Mouse (Mus musculus) forebrain, embryonic 12.5 days (tissue): Measurements from ENCODE around the gene Icam5. TPM values are rescaled to one million over a fixed set of nuclear protein-coding genes. Genes with fewer than 3 reads are reported as not detected.
"Not testable (repeated sequence)": the region's sequence is repeated elsewhere in the genome, so short reads cannot be mapped to it uniquely, and the experiment has no call there.

Experiments used
- ATAC-seq: fragments of 200-750 bp; cut with Nextera tagmentation; 2 replicates; pipeline ENCODE4 v1.8.0; 2017; ENCODE audit warnings: moderate TSS enrichment; ENCODE audit not compliant: low FRiP score
- H3K27ac ChIP-seq: fragments of 300-500 bp; sonication (generic); 2 replicates; pipeline ENCODE4 v1.5.1; 2016; ENCODE audit warnings: mild to moderate bottlenecking
- H3K27me3 ChIP-seq: fragments of 300-500 bp; sonication (generic); 2 replicates; pipeline ENCODE4 v1.6.1; 2016; ENCODE audit warnings: mild to moderate bottlenecking
- H3K36me3 ChIP-seq: fragments of 300-500 bp; sonication (generic); replicated peaks from 2 replicates; pipeline ENCODE4 v1.6.1; 2016; ENCODE audit warnings: mild to moderate bottlenecking
- H3K4me1 ChIP-seq: fragments of 300-500 bp; sonication (generic); 2 replicates; pipeline ENCODE4 v1.6.1; 2016
- H3K4me2 ChIP-seq: fragments of 300-500 bp; sonication (generic); 2 replicates; pipeline ENCODE4 v1.6.1; 2016; ENCODE audit warnings: mild to moderate bottlenecking, moderate library complexity
- H3K4me3 ChIP-seq: fragments of 300-500 bp; sonication (generic); replicated peaks from 2 replicates; pipeline ENCODE4 v1.5.1; 2016; ENCODE audit warnings: mild to moderate bottlenecking
- H3K9ac ChIP-seq: fragments of 300-500 bp; sonication (generic); 2 replicates; pipeline ENCODE4 v1.6.1; 2016; ENCODE audit warnings: mild to moderate bottlenecking
- H3K9me3 ChIP-seq: fragments of 300-500 bp; sonication (generic); 2 replicates; pipeline ENCODE4 v1.6.1; 2016
- WGBS: fragments of 180-500 bp; shearing (Covaris S2); methylation state at CpG from one replicate; pipeline ENCODE4 v1.1.7; 2016; 5-methylcytosine and 5-hydroxymethylcytosine counted together
- polyA plus RNA-seq: library from polyadenylated mRNA; unstranded; fragments of >200 nt; fragmentation: Nextera tagmentation; extraction: Ambion mirVana; gene quantifications from 2 replicates; pipeline ENCODE4 v1.2.1, GENCODE M21; 2016

Icam5 gene
- polyA plus RNA-seq, 1 experiment from 2014 or later: 0.13 TPM

DNA sequence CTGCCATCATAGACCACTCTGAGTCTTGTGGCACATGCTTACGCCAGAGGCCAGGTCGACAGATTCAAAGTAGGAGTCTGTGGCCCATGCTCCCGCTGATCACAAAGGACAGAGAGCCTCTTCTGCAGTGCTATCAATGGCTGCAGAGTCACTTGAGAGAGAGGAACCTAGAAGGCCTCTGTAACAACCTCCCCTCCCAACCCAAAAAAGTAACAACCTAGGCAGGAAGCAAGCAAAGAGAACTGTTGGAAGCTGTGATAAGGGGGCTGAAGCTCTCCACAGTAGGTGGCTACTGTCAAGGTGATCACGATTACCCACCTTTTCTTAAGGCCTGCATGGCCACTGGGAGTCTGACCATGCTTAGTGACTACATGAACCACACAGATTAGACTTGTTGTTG, 11.7 kb downstream of the Icam5 start:
- Histone ChIP-seq H3K9me3 (no peaks in the 10 kb centered on the region; the same call in 1 of the 2 replicates), H3K4me1 (no peaks in the 10 kb centered on the region), H3K27ac (no peak overlapping the region), H3K27me3 (peaks cover 42% of the 10 kb centered on the region), H3K36me3 (no peaks in the 10 kb centered on the region), H3K4me2 (no peak overlapping the region), H3K4me3 (no peak overlapping the region), H3K9ac (no peak overlapping the region)
- no peak for ATAC-seq
- 90% methylated on average over 4 of the region's 4 CpGs for WGBS

- H3K27ac ChIP-seq, H3K9ac ChIP-seq, H3K36me3 ChIP-seq, H3K4me2 ChIP-seq, H3K4me1 ChIP-seq, H3K9me3 ChIP-seq, H3K4me3 ChIP-seq, ATAC-seq: not testable (repeated sequence)
- H3K27me3 ChIP-seq: peaks cover 30% of the 10 kb centered on the region
- 56% methylated on average over 1 of the region's 1 CpGs for WGBS
These were observed 12.9 kb downstream of the Icam5 start for GRCm38 (mm10) chr9:21044785-21045184.

DNA sequence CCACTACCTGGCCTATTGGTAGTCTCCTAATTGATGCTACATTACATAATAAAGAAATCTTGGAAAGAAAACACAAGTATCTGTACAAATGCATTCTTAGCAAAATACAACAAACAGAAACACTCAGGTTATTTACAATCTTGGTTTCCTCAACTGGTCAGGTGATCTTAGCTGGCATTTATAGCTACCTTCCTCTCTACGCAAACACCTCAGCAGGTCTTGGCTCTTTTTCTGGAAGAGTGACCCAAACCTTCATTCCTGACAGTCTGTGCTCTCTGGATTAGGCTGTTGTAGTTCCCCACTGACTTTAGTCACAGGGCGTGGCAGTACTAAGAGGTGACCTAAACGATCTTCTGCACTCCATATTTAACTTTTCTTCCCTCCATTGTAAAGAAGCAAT, 13.4 kb downstream of the Icam5 start:
- H3K4me1 ChIP-seq: no peaks in the 10 kb centered on the region
- H3K27ac ChIP-seq: no peak overlapping the region
- ATAC-seq: no peak
- WGBS: 89% methylated on average over 3 of the region's 3 CpGs
- no peaks in the 10 kb centered on the region for H3K36me3 ChIP-seq
- no peak overlapping the region for H3K4me3 ChIP-seq
- no peak overlapping the region for H3K4me2 ChIP-seq
- peaks cover 25% of the 10 kb centered on the region for H3K27me3 ChIP-seq
- no peaks in the 10 kb centered on the region for H3K9me3 ChIP-seq
- H3K9ac ChIP-seq: no peak overlapping the region

DNA sequence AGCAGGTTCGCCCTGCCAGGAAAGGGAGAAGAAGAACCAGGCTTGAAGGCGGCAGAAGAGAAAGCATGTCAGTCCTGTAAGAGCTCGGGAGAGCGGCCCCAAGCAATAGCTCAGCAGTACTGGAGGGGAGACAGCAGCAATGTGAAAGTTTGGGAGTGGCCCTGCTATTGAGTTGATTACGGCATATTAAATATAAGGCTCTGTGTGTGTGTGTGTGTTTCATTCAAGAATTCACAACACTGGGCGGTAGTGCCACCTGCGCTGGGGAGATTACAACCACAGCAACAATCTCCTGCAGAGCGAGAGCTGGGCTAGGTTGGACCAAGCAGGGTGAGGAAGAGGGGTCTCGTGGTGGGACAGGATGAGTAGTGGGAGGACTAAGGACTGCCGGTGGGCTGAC, 19.7 kb downstream of the Icam5 start:
- H3K27me3 ChIP-seq: peaks cover 15% of the 10 kb centered on the region
- no peak overlapping the region for H3K27ac ChIP-seq
- H3K36me3 ChIP-seq: no peaks in the 10 kb centered on the region
- H3K4me2 ChIP-seq: no peak overlapping the region
- H3K4me1 ChIP-seq: no peaks in the 10 kb centered on the region
- ATAC-seq: no peak
- H3K9me3 ChIP-seq: no peaks in the 10 kb centered on the region
- H3K9ac ChIP-seq: no peak overlapping the region
- H3K4me3 ChIP-seq: no peak overlapping the region
- 67% methylated on average over 10 of the region's 10 CpGs for WGBS

DNA sequence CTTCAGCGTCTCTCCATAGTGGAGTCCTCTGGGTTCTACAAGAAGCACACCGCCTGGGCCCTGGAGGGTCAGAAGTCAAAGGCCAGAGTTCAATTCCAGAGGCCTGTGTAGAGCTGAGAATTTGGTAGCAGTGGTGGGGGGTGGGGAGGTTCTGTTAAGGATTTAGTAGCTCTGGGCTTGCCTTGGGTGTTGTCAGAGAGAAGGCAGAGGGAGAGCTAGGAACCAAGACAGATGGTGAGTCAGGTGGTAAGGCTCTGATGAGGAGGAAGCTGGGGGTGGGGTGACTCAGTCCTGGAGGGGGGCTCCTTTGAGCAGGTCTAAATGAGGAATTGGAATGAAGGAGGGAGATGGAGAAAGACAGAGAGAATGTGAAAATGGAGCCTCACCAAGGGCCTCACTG, 31.1 kb downstream of the Icam5 start:
- no peak overlapping the region for H3K4me2 ChIP-seq
- no peak overlapping the region for H3K4me3 ChIP-seq
- no peak overlapping the region for H3K9ac ChIP-seq
- no peak for ATAC-seq
- no peaks in the 10 kb centered on the region for H3K4me1 ChIP-seq
- no peaks in the 10 kb centered on the region for H3K27me3 ChIP-seq
- WGBS: 81% methylated on average over 2 of the region's 2 CpGs
- H3K27ac ChIP-seq: no peak overlapping the region
- H3K36me3 ChIP-seq: peaks cover 44% of the 10 kb centered on the region
- no peaks in the 10 kb centered on the region for H3K9me3 ChIP-seq

- Histone ChIP-seq H3K9ac (no peak within 1 kb of the TSS), H3K36me3 (peaks cover 50% of the 10 kb centered on the region), H3K27me3 (no peaks in the 10 kb centered on the region), H3K4me2 (no peak within 1 kb of the TSS), H3K27ac (no peak within 1 kb of the TSS), H3K9me3 (no peaks in the 10 kb centered on the region), H3K4me1 (peaks cover 4% of the 10 kb centered on the region), H3K4me3 (no peak within 1 kb of the TSS)
- no peak for ATAC-seq
- WGBS: 87% methylated on average over 26 of the region's 27 CpGs
These were observed 35.3 kb downstream of the Icam5 start, which contains the start of gene Zglp1 for GRCm38 (mm10) chr9:21067006-21067684. Gene Zglp1 (minus strand): TSS chr9:21067093.

GRCm38 (mm10) chr9:21072641-21073040, 40.8 kb downstream of the Icam5 start:
- Histone ChIP-seq H3K4me1 (peaks cover 14% of the 10 kb centered on the region), H3K27me3 (no peaks in the 10 kb centered on the region), H3K36me3 (peaks cover 50% of the 10 kb centered on the region), H3K27ac (no peak overlapping the region), H3K4me2 (peak overlapping the region; percentile 81), H3K4me3 (peak overlapping the region; percentile 72), H3K9ac (peak overlapping the region; percentile 70), H3K9me3 (no peaks in the 10 kb centered on the region)
- WGBS: 17% methylated on average over 4 of the region's 4 CpGs
- ATAC-seq: peak; percentile 31

DNA sequence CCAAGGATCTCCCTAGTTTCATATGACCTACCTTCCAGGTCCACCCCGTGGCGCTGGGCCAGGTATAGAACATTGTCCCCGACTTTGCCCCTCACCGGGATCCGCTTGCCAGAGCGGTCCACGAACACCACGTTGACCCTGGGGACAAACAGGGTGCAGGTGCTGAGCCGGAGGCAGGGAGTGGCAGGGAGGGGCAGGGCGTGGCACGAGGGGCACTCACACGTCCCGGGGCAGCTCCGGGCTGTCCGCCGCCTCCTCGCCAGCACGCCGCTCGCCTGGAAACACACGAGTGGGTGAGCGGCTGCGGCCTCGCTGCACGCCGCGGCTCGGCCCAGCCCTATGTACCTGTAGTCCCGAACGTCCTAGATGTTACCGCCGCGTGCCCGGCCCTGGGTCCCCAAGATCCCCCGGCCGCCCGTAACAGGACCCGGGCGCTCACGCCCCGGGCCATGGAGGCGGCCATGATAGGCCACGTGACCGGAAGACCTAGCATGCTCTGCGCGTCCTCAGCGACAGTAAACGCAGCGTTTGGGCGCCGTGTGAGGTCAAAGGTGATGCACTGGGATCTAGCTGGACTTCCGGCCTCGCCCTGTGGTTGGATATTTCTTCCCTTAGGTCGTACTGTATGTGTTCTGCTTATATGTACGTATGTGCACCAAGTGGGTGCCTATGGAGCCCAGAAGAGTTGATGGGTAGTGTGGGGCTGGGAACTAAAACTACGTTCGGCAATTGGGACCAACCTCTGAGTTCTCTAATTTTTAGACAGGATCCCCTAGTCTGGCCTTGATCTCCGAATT, 41.4 kb downstream of the Icam5 start, which contains the start of the genes Gm49373 and Fdx1l:
Gm49373 (minus strand) TSS at position 53 of the 797 bp plus-strand sequence.
Fdx1l (minus strand) TSS at position 571 of the 797 bp plus-strand sequence.
- peak; percentile 94 for ATAC-seq
- Histone ChIP-seq H3K9me3 (no peaks in the 10 kb centered on the region), H3K4me1 (peaks cover 14% of the 10 kb centered on the region), H3K27me3 (no peaks in the 10 kb centered on the region), H3K9ac (peak within 1 kb of the TSS; percentile 70), H3K4me2 (peak within 1 kb of the TSS; percentile 81), H3K27ac (peak within 1 kb of the TSS; percentile 43), H3K4me3 (peak within 1 kb of the TSS; percentile 72), H3K36me3 (peaks cover 52% of the 10 kb centered on the region)
- WGBS: 3% methylated on average over 58 of the region's 58 CpGs

DNA sequence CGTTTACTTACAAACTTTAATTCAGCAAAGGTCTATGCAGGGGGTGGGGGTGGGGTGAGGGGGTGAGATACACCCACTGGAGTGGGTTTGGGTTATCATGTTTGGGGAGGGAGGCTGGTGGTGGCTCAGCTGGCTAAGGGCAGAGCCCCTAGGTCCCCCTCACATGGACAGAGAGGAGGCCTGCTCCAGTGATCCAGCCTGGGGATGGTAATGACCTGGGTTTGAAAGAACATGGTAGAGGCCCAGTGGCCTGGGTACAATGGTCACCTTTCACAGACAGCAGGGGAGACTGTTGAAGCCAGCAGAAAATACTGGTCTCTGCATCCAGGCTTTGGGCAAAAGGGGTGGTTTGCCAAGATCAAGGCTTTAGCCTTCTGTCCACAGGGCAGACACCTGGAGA, 42.3 kb downstream of the Icam5 start:
- Histone ChIP-seq H3K9ac (no peak overlapping the region), H3K4me2 (no peak overlapping the region), H3K27me3 (no peaks in the 10 kb centered on the region), H3K36me3 (peaks cover 61% of the 10 kb centered on the region), H3K4me3 (no peak overlapping the region), H3K4me1 (peaks cover 14% of the 10 kb centered on the region), H3K9me3 (no peaks in the 10 kb centered on the region), H3K27ac (no peak overlapping the region)
- ATAC-seq: no peak
- 85% methylated on average over 1 of the region's 1 CpGs for WGBS

DNA sequence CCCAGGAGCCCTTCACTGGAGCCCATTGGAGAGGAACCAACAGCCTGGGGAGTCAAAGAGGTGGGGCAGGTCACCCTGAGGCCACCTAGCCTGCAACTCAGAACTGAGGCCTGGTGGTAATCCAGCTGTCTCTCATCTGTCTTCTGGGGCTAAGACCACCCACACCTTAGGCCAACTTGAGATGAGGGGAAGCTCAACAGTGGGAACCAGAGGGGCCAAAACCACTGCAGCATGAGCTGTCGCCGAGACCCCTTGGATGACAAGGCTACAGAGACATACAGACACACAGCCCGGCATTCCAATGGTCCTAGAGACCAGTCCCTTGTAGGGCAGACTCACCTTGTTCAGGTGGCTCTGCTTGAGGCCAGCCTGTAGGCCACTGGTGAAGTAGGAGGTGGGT, 43.8 kb downstream of the Icam5 start:
- Histone ChIP-seq H3K4me3 (no peak overlapping the region), H3K9me3 (no peaks in the 10 kb centered on the region), H3K27ac (no peak overlapping the region), H3K36me3 (peaks cover 71% of the 10 kb centered on the region), H3K9ac (no peak overlapping the region), H3K27me3 (no peaks in the 10 kb centered on the region), H3K4me2 (no peak overlapping the region), H3K4me1 (peaks cover 14% of the 10 kb centered on the region)
- WGBS: 89% methylated on average over 3 of the region's 3 CpGs
- ATAC-seq: no peak

DNA sequence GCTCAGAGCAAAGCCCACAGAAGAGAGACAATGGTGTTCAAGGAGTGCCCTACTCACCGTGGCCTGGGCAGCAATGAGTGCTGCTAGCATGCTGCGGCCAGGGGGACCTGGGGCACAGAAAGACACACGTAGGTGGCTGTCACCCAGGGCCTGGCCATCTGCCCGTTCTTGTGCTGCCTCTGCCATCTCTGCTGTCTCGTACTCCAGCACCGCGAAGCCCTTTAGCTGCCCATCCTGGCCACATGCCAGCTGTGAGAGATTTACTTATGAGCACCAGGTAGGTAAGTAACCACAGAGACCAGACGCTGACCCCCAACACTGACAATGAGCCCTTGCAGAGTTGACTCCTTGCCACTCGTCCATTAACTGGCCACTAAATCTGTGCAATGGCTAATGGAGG, 49.3 kb downstream of the Icam5 start:
- no peak overlapping the region for H3K9ac ChIP-seq
- ATAC-seq: no peak
- no peaks in the 10 kb centered on the region for H3K4me1 ChIP-seq
- H3K27ac ChIP-seq: no peak overlapping the region
- 90% methylated on average over 9 of the region's 9 CpGs for WGBS
- no peaks in the 10 kb centered on the region for H3K9me3 ChIP-seq
- peaks cover 93% of the 10 kb centered on the region for H3K36me3 ChIP-seq
- H3K4me2 ChIP-seq: no peak overlapping the region
- H3K27me3 ChIP-seq: no peaks in the 10 kb centered on the region
- no peak overlapping the region for H3K4me3 ChIP-seq

- Histone ChIP-seq H3K9ac (no peak overlapping the region), H3K4me2 (no peak overlapping the region), H3K9me3 (no peaks in the 10 kb centered on the region), H3K4me1 (0 out of 2 replicates have a peak, but pooled peaks cover 3% of the 10 kb centered on the region), H3K4me3 (no peak overlapping the region), H3K27me3 (no peaks in the 10 kb centered on the region), H3K36me3 (peaks cover 94% of the 10 kb centered on the region), H3K27ac (no peak overlapping the region)
- no peak for ATAC-seq
- whole genome bisulfite sequencing: 91% methylated on average over 3 of the region's 3 CpGs
These were observed 51.5 kb downstream of the Icam5 start for GRCm38 (mm10) chr9:21083324-21083723.
